11 mouse cellular contexts compared by ENCODE assay signal in genomic region chr2:118457463-118458261, GRCm38 (mm10). TPM values are rescaled to one million over a fixed set of nuclear protein-coding genes. Genes with fewer than 3 reads are reported as not detected.
DNase-seq lines count a peak whose midpoint lies in the region; ATAC-seq lines count a peak whose summit lies in the region.
"Had no signal": no experiment of that assay in that cellular context is flagged by ENCODE, and none has a peak within 500 bp of the region (broad histone marks: within the 10 kb centered on the region; RNA-seq: fewer than 3 reads in every experiment).

No protein-coding gene starts in this region.

- H3K4me3 ChIP-seq in hindbrain, embryonic 14.5 days (replicated peaks; ENCODE audit: low read length): no peak overlapping the region
- no peak overlapping the region for H3K4me3 ChIP-seq in heart, embryonic 11.5 days (ENCODE audit: low read depth, low read length)
- H3K4me3 ChIP-seq: embryonic facial prominence, embryonic 13.5 days; heart, embryonic 13.5 days had no signal

- peak overlapping the region; percentile 88 for H3K27ac ChIP-seq in hindbrain, embryonic 14.5 days
- no peak overlapping the region for H3K27ac ChIP-seq in heart, embryonic 11.5 days (ENCODE audit: low read depth, low read length)
- H3K27ac ChIP-seq: embryonic facial prominence, embryonic 13.5 days; heart, embryonic 13.5 days; kidney, postnatal 0 days had no signal

- no peak overlapping the region for H3K4me2 ChIP-seq in hindbrain, embryonic 14.5 days (replicated peaks)
- no peak overlapping the region for H3K4me2 ChIP-seq in heart, embryonic 11.5 days
- H3K4me2 ChIP-seq: embryonic facial prominence, embryonic 13.5 days; heart, embryonic 13.5 days had no signal

- no peaks in the 10 kb centered on the region for H3K27me3 ChIP-seq in hindbrain, embryonic 14.5 days (ENCODE audit: control insufficient read depth, insufficient read depth, low read length)
- H3K27me3 ChIP-seq in heart, embryonic 11.5 days (ENCODE audit: control insufficient read depth, insufficient read depth, low read length): no peaks in the 10 kb centered on the region
- H3K27me3 ChIP-seq: embryonic facial prominence, embryonic 13.5 days; heart, embryonic 13.5 days had no signal

- DNase-seq in embryo, embryonic 10.5 days (ENCODE audit: low spot score): peak; percentile 20
- no peak for DNase-seq in embryo, embryonic 10 days (ENCODE audit: low spot score)
- DNase-seq in hindbrain, embryonic 14.5 days (ENCODE audit: low spot score): peak; percentile 71
- peak; percentile 34 to 61 for DNase-seq in left cerebral cortex, postnatal 10 days (ENCODE audit: extremely low spot score in 1 of 2, low spot score in 2 of 2)
- DNase-seq in retina, embryonic 14.5 days (ENCODE audit: low spot score): peak; percentile 8
- no peak for DNase-seq in thymus, postnatal 4 days
- no peak for DNase-seq in thymus, postnatal 14 days

- H3K36me3 ChIP-seq in hindbrain, embryonic 14.5 days (replicated peaks; ENCODE audit: control insufficient read depth, insufficient read depth): peaks cover 31% of the 10 kb centered on the region
- H3K36me3 ChIP-seq in heart, embryonic 11.5 days (ENCODE audit: control insufficient read depth, insufficient read depth, low read length): peaks cover 12% of the 10 kb centered on the region; the same call in 1 of the 2 replicates

- no peak overlapping the region for H3K9ac ChIP-seq in hindbrain, embryonic 14.5 days
- H3K9ac ChIP-seq in heart, embryonic 11.5 days (ENCODE audit: low read depth, low read length): no peak overlapping the region
- H3K9ac ChIP-seq: embryonic facial prominence, embryonic 13.5 days; heart, embryonic 13.5 days had no signal

- peak; percentile 86 for ATAC-seq in hindbrain, embryonic 14.5 days (ENCODE audit: low FRiP score)
- no peak for ATAC-seq in heart, embryonic 11.5 days (replicated peaks; ENCODE audit: insufficient number of reproducible peaks, low FRiP score, low TSS enrichment)

- intact Hi-C loops in left cerebral cortex, postnatal 10 days (cut with DNase I): no loop called here

- 47% methylated on average over 13 of the region's 13 CpGs for WGBS in hindbrain, embryonic 14.5 days
- WGBS in heart, embryonic 11.5 days (ENCODE audit: insufficient replicate concordance): 88% methylated on average over 13 of the region's 13 CpGs

- H3K9me3 ChIP-seq in hindbrain, embryonic 14.5 days (ENCODE audit: control insufficient read depth, low read length): no peaks in the 10 kb centered on the region
- no peaks in the 10 kb centered on the region for H3K9me3 ChIP-seq in heart, embryonic 11.5 days (replicated peaks; ENCODE audit: control insufficient read depth, low read length)
- H3K9me3 ChIP-seq: embryonic facial prominence, embryonic 13.5 days; heart, embryonic 13.5 days had no signal

- H3K4me1 ChIP-seq in hindbrain, embryonic 14.5 days (replicated peaks; ENCODE audit: control insufficient read depth, insufficient read depth, low read length): peaks cover 12% of the 10 kb centered on the region; the same call in 1 of the 2 replicates
- no peaks in the 10 kb centered on the region for H3K4me1 ChIP-seq in heart, embryonic 11.5 days (ENCODE audit: control insufficient read depth, insufficient read depth, low read length)

RNA-seq across cellular contexts. Expression of gene Srp14, which starts 21.8 kb away (rescaled TPM):
- polyA plus RNA-seq in hindbrain, embryonic 14.5 days (2014; fragmentation: Nextera tagmentation; extraction: Ambion mirVana): 298 and 339 TPM in 2 replicates
- total RNA-seq in left cerebral cortex, postnatal 10 days (2021): 100 to 1,000 TPM; 159 to 171 TPM
- polyA plus RNA-seq in heart, embryonic 11.5 days (2014; fragmentation: Nextera tagmentation; extraction: Ambion mirVana): 202 and 204 TPM in 2 replicates

Comparison
In these comparisons a context has a peak if more than half of its experiments do, and no peak if none do; other contexts are left out.
1. DNase-seq: peak in embryo, embryonic 10.5 days (single experiment), hindbrain, embryonic 14.5 days (single experiment), left cerebral cortex, postnatal 10 days (2 of 2) and retina, embryonic 14.5 days (single experiment); none in embryo, embryonic 10 days (single experiment), thymus, postnatal 4 days (single experiment) and thymus, postnatal 14 days (single experiment).